Mouse (Mus musculus) liver, embryonic 14.5 days (tissue): ENCODE results near the gene Hsf4. TPM values are rescaled to one million over a fixed set of nuclear protein-coding genes. Genes with fewer than 3 reads are reported as not detected.

Source experiments
- ATAC-seq: fragments of 200-750 bp; cut with Nextera tagmentation; 2 replicates; pipeline ENCODE4 v1.8.0; 2017; ENCODE audit warnings: moderate number of reproducible peaks, mild to moderate bottlenecking, moderate library complexity; ENCODE audit not compliant: insufficient read depth
- DNase-seq, 3 experiments: peaks; one replicate each; pipeline ENCODE4 v3.0.0-alpha.2; 2012 to 2013; ENCODE audit warnings: low read depth in 3 of 3, low spot score in 3 of 3
- H3K27ac ChIP-seq: fragments of 300-500 bp; sonication (generic); 2 replicates; pipeline ENCODE4 v1.5.1; 2014; ENCODE audit warnings: moderate library complexity, mild to moderate bottlenecking, control low read depth, inconsistent platforms
- H3K27me3 ChIP-seq: fragments of 300-500 bp; sonication (generic); 2 replicates; pipeline ENCODE4 v1.6.1; 2014; ENCODE audit warnings: mild to moderate bottlenecking, low read length, moderate library complexity; ENCODE audit not compliant: control insufficient read depth, insufficient read depth
- H3K36me3 ChIP-seq: fragments of 300-500 bp; sonication (generic); replicated peaks from 2 replicates; pipeline ENCODE4 v1.6.1; 2014; ENCODE audit warnings: low read depth; ENCODE audit not compliant: control insufficient read depth, insufficient read depth
- H3K4me1 ChIP-seq, 2 experiments: fragments of 200-500 bp in 1 of 2; fragments of 300-500 bp in 1 of 2; sonication (generic) in 1 of 2; replicated peaks; 2 replicates each; pipeline ENCODE4 v1.6.1; 2012 to 2014; ENCODE audit warnings: antibody characterized with exemption in 1 of 2, inconsistent platforms in 1 of 2, low read length in 1 of 2; ENCODE audit not compliant: control insufficient read depth in 2 of 2, insufficient read depth in 2 of 2
- H3K4me2 ChIP-seq: fragments of 300-500 bp; sonication (generic); 2 replicates; pipeline ENCODE4 v1.6.1; 2014; ENCODE audit warnings: low read depth, mild to moderate bottlenecking, control low read depth, moderate library complexity
- H3K4me3 ChIP-seq, 2 experiments: fragments of 200-500 bp in 1 of 2; fragments of 300-500 bp in 1 of 2; sonication (generic) in 1 of 2; 2 replicates each; pipeline ENCODE4 v1.5.1; 2012 to 2014; ENCODE audit warnings: low read depth in 2 of 2, low read length in 2 of 2, mild to moderate bottlenecking in 2 of 2, control low read depth in 1 of 2, inconsistent platforms in 1 of 2, moderate library complexity in 1 of 2; ENCODE audit not compliant: insufficient read depth in 1 of 2
- H3K9ac ChIP-seq: fragments of 300-500 bp; sonication (generic); replicated peaks from 2 replicates; pipeline ENCODE4 v1.6.1; 2014; ENCODE audit warnings: mild to moderate bottlenecking, control low read depth, moderate library complexity
- H3K9me3 ChIP-seq: fragments of 300-500 bp; sonication (generic); 2 replicates; pipeline ENCODE4 v1.6.1; 2016; ENCODE audit warnings: low read length, mixed read lengths; ENCODE audit not compliant: control insufficient read depth
- CTCF ChIP-seq: IDR thresholded peaks from 2 replicates; pipeline ENCODE4 v1.5.1; 2016; ENCODE audit warnings: antibody characterized with exemption, low read depth, control low read depth
- EP300 ChIP-seq: IDR thresholded peaks from 2 replicates; pipeline ENCODE4 v1.6.1; 2016; ENCODE audit warnings: antibody characterized with exemption, low read depth
- WGBS: fragments of 180-500 bp; shearing (Covaris S2); extraction: QIAGEN DNeasy Blood & Tissue Kit; methylation state at CpG from one replicate; pipeline ENCODE4 v1.1.7; 2014; ENCODE audit not compliant: insufficient replicate concordance; 5-methylcytosine and 5-hydroxymethylcytosine counted together
- polyA plus RNA-seq, 2 experiments: library from polyadenylated mRNA; depleted of rRNA in 1 of 2; stranded (reverse) in 1 of 2; unstranded in 1 of 2; fragments of >200 nt; fragmentation: Nextera tagmentation in 1 of 2; extraction: Ambion mirVana in 1 of 2; gene quantifications; 2 replicates each; pipeline versions ENCODE4 v1.2.1 to v1.2.3; 2012 to 2014

Hsf4 gene
- polyA plus RNA-seq, 2 experiments: 0.03 to 0.08 TPM

GRCm38 (mm10) chr8:105278911-105279334 lies 9.3 kb downstream of the Hsf4 start:
- peak; percentile 61 for ATAC-seq
- 4% methylated on average over 28 of the region's 28 CpGs for WGBS
- Histone ChIP-seq H3K36me3 (no peaks in the 10 kb centered on the region), H3K9ac (no peak overlapping the region), H3K9me3 (no peaks in the 10 kb centered on the region), H3K27me3 (peaks cover 59% of the 10 kb centered on the region), H3K4me1 (peaks cover 4 to 11% of the 10 kb centered on the region in 2 experiments; a peak in 3 of 4 replicates), H3K4me2 (peak overlapping the region; percentile 41), H3K4me3 (peak overlapping the region in 1 of 2 experiments; percentile 16; a peak in 1 of 4 replicates), H3K27ac (no peak overlapping the region)
- no peak for DNase-seq
- no peak for TF ChIP-seq EP300
- peak; percentile 42 for TF ChIP-seq CTCF

- no peak for ATAC-seq
- H3K4me3 ChIP-seq: no peak overlapping the region
- H3K27ac ChIP-seq: no peak overlapping the region
- H3K4me2 ChIP-seq: no peak overlapping the region
- WGBS: 40% methylated on average over 3 of the region's 3 CpGs
- H3K9ac ChIP-seq: no peak overlapping the region
- no peak for TF ChIP-seq CTCF
- no peak for TF ChIP-seq EP300
- no peak for DNase-seq
- H3K4me1 ChIP-seq: peaks cover 4 to 11% of the 10 kb centered on the region in 2 experiments; a peak in 3 of 4 replicates
- H3K27me3 ChIP-seq: peaks cover 44% of the 10 kb centered on the region
- no peaks in the 10 kb centered on the region for H3K36me3 ChIP-seq
- no peaks in the 10 kb centered on the region for H3K9me3 ChIP-seq
Observed at GRCm38 (mm10) chr8:105280567-105280966, 11.0 kb downstream of the Hsf4 start.

- Histone ChIP-seq H3K9me3 (no peaks in the 10 kb centered on the region), H3K36me3 (no peaks in the 10 kb centered on the region), H3K27ac (no peak overlapping the region), H3K9ac (no peak overlapping the region), H3K4me2 (no peak overlapping the region), H3K27me3 (peaks cover 31% of the 10 kb centered on the region), H3K4me1 (peaks cover 4 to 6% of the 10 kb centered on the region in 2 experiments; a peak in 1 of 4 replicates), H3K4me3 (no peak overlapping the region)
- TF ChIP-seq CTCF: no peak
- no peak for TF ChIP-seq EP300
- no peak for ATAC-seq
- 78% methylated on average over 12 of the region's 12 CpGs for WGBS
- no peak for DNase-seq
Observed at GRCm38 (mm10) chr8:105281821-105282220, 12.2 kb downstream of the Hsf4 start.

GRCm38 (mm10) chr8:105282239-105282638 lies 12.6 kb downstream of the Hsf4 start:
- no peak for TF ChIP-seq EP300
- no peak for TF ChIP-seq CTCF
- WGBS: 34% methylated on average over 4 of the region's 4 CpGs
- no peak overlapping the region for H3K4me3 ChIP-seq
- peaks cover 27% of the 10 kb centered on the region for H3K27me3 ChIP-seq
- H3K36me3 ChIP-seq: no peaks in the 10 kb centered on the region
- no peak overlapping the region for H3K9ac ChIP-seq
- H3K4me1 ChIP-seq: peaks cover 4 to 6% of the 10 kb centered on the region in 2 experiments; a peak in 1 of 4 replicates
- no peak overlapping the region for H3K4me2 ChIP-seq
- no peak overlapping the region for H3K27ac ChIP-seq
- H3K9me3 ChIP-seq: no peaks in the 10 kb centered on the region
- no peak for DNase-seq
- ATAC-seq: no peak

GRCm38 (mm10) chr8:105283074-105283473 lies 13.5 kb downstream of the Hsf4 start:
- Histone ChIP-seq H3K9ac (no peak overlapping the region), H3K4me3 (no peak overlapping the region), H3K27ac (no peak overlapping the region), H3K36me3 (no peaks in the 10 kb centered on the region), H3K9me3 (no peaks in the 10 kb centered on the region), H3K4me2 (peak overlapping the region; percentile 1; the same call in 1 of the 2 replicates), H3K4me1 (peaks cover 4 to 6% of the 10 kb centered on the region in 2 experiments; a peak in 1 of 4 replicates), H3K27me3 (peaks cover 19% of the 10 kb centered on the region)
- WGBS: 23% methylated on average over 23 of the region's 23 CpGs
- DNase-seq (no peak), ATAC-seq (peak; percentile 70)
- no peak for TF ChIP-seq EP300
- TF ChIP-seq CTCF: peak; percentile 99
